Mouse (Mus musculus) common myeloid progenitor, adult 5-6 weeks (primary cell): ENCODE measurements around the gene Lmo2. TPM values are rescaled to one million over a fixed set of nuclear protein-coding genes. Genes with fewer than 3 reads are reported as not detected.
"Not testable (repeated sequence)": the region's sequence is repeated elsewhere in the genome, so short reads cannot be mapped to it uniquely, and the experiment has no call there.

Source experiments
- ATAC-seq: replicated peaks from 2 replicates; pipeline ENCODE4 v1.8.0; 2016; ENCODE audit warnings: low read depth, mild to moderate bottlenecking, moderate TSS enrichment, inconsistent platforms; ENCODE audit not compliant: poor library complexity, severe bottlenecking
- total RNA-seq: library from RNA; stranded (forward); fragments of 200-1000, 187-1606 nt; gene quantifications from 2 replicates; pipeline ENCODE4 v1.2.3, GENCODE M21; 2017

Gene Lmo2
- total RNA-seq, 1 experiment from 2014 or later, result 387 TPM

DNA sequence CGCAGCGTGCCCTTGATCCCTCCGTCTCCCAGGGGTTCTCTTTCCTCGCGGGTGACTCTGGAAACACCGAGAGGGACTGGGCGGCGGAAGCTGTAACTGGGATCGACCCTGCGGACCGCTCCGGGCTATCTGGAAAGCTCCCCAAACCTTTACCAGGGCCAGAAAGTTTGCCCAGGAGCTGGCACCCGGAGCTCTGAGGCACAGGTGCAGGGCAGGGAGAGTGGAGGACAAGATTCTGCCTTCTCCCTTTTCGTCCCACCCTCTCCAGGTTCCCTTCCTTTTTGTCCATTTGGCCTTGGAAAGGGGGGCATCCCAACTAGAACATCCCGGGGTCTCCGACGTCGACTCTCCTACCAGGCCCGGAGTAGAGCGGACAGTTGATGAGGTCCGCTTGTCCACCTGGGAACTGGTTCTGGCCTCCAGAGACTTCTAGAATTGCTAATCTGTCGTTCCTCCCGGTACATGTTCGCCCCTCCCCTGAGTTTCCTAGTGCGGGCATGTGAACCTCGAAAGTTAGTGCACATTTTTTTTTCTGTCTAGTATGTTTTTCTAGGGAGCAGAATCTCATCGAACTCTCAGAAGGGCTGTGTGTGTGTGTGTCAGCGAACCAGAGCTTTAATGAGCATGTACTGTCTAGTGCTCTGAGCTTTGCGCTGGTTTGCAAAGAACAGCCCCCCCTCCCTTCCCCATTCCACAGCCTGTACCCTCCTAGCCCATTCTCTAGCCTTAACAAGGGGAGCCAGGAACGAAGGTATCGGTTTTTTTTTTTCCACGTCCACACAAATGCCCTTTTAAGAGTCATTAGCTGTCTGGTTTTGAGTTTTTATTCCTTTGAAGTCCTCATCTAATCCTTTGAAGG, 13.2 kb downstream of the Lmo2 start:
- ATAC-seq, result no peak

DNA sequence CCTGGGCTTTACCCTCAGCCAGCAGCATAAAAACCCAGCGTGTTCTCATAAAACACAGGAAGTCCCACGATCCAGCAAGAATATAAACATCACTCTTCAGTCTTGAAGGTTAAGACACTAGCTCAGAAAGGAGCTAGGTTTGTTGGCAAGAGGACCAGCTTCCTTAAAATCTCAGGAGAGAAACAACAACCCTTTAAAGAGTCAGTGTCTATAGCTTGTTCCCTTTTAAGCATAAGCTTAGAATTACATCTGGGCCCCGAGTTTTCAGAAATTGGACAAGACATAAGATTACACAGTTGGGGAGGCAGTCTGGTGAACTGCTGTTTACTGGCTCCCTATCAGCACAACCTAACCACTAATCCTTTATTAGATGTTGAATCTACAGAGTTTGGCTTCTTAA, 14.1 kb downstream of the Lmo2 start:
- ATAC-seq, result no peak

- ATAC-seq, result peak; percentile 34
Observed at GRCm38 (mm10) chr2:103975904-103976303, 18.1 kb downstream of the Lmo2 start.

DNA sequence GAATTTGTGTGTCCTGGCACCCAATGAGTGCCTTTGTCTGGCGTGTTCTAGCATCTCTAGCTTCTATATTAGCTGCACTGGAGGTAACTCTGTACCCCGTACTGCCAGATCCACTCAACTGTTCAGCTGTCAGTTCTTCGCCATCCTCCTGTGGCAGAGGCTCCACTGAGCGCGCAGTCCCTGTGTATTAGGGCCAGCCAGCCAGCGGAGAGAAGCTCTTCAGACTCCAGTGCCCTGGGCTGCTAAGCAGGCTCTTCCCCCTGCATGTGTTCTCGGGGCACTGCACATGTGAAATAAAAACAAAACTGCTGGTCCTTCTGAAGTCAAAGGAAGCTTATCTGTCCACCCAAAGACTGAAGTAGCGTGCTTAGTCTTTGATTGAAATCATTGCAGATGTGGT, 19.4 kb downstream of the Lmo2 start:
- ATAC-seq, result 0 out of 2 replicates have a peak, but pooled peaks have one; percentile 3

DNA sequence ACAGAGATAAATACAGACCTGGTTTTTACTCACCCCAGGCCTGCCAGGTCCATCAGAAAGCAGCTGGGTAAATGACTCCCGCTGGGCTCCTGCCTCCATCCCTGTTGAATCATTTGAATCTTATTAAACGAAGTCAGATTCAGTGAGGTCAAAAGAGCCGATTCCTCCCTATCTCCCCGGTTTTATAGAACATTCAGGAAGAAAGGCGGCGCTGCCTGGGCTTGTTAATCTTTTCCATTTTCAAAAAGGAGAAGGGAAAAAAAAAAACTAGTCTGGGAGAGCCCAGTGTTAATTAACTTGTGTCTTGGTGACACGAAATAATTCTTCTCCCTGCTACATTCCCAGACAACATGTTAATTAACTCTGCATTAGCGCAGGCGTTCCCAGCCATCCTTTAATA, 19.9 kb downstream of the Lmo2 start:
- no peak for ATAC-seq

GRCm38 (mm10) chr2:103982250-103982649, 24.5 kb downstream of the Lmo2 start:
- peak; percentile 66 for ATAC-seq

DNA sequence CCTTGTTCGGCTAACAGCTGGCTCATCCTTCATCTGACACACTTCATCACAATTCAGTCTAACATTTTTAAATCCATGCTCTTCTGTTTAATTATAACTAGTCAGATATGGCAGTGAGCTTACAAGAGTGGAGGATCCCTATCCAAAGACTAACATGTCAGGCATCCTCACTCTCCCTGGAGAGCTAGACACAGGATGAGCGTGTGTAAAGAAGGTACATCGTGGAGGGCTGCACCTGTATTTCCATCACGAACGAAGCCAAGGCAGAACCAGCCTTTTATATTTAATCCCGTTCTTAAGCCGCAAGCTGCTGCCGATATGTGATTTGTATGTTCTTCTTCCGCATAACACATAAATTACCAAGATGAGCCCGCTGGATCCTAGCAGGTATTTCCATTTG, 25.4 kb downstream of the Lmo2 start:
- ATAC-seq, result no peak

DNA sequence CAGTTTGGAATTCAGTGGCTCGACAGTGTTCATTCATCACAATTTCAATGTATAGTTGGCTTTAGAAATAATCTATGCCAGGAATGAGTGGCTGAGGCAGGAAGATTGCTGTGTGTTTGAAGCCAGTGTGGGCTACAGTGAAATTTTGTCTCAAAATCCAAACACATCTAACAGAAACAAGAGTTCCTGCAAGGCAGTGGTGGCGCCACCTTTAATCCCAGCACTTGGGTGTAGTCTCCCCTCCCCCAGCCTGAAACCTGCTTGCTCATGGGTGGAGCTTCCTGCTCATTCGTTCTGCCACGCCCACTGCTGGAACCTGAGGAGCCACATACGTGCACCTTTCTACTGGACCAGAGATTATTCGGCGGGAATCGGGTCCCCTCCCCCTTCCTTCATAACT, 29.8 kb downstream of the Lmo2 start:
- not testable (repeated sequence) for ATAC-seq

DNA sequence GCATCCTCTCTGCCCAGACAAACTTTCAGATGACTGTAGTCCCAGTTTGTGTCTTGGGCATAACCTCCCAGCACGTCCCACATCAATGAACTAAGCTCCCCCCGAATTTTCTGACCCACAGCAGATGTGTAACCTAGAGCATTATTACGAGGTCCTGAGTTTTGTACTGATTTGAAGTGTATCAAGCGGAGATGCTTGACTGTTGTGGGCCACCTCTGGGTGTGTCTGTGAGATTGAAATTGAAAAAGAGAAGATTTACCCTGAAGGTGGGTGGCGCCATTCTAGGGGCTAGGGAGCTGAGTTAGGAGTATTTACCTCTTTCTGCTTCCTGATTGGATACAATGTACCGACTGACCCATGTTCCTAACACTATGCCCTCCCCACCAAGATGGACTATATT, 31.9 kb downstream of the Lmo2 start:
- ATAC-seq, result no peak

DNA sequence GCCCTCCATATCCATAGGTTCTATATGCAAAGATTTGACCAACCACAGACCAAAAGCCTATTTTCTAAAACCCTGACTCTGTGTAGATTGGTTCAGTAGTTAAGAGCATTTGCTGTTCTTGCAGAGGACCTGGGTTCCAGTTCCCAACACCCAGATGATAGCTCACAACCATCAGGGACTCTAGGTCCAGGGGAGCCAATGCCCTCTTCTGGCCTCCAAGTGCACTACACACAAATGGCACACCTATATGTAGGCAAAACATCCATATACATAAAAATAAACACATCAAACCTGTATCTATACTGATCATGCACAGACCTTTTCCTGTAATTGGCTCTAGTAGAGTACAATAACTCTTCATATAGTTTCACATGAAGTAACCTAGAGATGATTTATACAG, 33.5 kb downstream of the Lmo2 start:
- ATAC-seq, result no peak

- ATAC-seq, result no peak
Observed at GRCm38 (mm10) chr2:103992162-103992561, 34.4 kb downstream of the Lmo2 start.

GRCm38 (mm10) chr2:103992618-103993332, 35.0 kb downstream of the Lmo2 start:
- ATAC-seq, result no peak

GRCm38 (mm10) chr2:104001076-104001475, 43.3 kb downstream of the Lmo2 start:
- peak; percentile 79 for ATAC-seq

DNA sequence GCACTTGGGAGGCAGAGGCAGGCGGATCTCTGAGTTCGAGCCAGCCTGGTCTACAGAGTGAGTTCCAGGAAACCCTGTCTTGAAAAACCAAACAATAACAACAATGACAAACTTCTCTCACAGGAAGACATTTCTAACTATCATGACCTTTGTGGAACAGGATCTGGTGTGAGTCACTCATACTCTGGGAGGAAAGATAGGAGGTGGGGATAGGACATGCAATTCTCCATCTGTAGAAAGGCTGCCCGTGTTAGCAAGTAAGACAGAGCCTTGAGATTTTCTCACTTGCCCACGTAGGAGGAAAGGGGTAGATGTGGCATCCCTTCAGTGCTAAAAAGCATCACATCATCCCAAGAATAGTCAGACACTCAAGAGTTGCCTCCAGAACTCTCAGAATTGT, 44.1 kb downstream of the Lmo2 start:
- ATAC-seq, result no peak

DNA sequence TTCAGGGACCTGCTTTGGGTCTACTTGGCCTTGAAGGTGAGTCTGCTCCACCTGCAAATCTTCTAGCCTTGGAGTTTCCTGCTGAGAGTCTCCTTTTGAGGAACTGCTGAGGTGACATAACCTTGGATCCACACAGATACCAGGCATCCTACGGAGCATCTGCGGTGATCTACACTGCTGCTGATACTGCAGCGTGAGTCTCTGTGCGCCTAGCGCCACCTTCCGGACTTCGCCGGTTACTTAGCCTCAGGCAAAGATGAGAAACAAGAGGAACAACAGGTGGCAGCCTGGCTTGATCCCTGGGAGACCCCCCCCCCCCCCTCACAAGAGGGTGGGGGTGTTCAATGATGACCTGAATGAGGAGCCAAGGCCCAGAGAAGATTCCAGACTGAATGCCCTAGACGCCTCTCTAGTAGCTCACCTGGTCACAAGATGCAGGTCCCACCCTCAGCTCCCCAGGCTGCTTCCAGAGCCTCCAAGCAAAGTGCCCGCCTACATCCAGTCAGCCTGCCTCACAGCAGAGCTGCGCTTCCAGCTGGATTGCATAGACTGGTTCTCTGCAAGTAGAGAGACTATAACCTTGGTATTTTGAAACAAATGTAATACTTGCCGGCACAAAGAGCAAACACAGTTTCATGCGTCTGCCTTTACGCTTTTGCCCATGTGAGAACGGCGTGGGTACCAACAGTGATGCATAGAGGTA, 45.1 kb downstream of the Lmo2 start:
- peak; percentile 83 for ATAC-seq

DNA sequence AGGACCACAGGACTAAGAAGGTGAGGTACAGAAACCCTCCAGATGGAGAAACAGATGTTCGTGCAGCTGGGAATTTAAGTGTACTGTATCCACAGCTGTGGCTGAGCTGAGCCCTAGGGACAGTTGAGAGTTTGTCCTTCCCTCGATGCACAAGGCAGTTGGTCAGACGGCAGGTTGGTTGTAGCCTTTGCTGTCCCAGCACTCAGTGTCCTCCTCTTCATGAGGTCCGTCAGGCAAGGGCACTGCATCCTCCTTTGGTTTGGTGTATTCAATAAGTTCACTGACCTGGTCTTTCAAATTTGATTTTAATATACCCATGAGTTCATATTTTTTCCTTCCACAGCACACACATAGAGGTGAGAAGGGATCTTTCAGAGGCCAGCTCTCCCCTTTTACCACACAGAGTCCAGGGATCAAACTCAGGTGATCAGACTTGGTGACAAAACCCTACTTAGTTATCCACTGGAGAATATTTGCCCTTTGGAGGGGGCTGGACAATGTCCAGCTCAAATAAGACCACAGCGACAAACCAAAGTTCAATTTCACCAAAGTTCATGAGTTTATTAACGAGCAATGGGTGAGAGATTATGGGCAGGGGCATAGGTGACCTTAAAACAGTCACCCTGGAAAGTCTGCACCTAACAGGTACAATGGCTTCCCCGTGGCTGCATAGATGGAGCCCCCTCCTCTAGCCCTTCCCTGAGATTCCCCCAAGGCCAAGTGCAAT, 50.2 kb downstream of the Lmo2 start:
- ATAC-seq, result no peak

DNA sequence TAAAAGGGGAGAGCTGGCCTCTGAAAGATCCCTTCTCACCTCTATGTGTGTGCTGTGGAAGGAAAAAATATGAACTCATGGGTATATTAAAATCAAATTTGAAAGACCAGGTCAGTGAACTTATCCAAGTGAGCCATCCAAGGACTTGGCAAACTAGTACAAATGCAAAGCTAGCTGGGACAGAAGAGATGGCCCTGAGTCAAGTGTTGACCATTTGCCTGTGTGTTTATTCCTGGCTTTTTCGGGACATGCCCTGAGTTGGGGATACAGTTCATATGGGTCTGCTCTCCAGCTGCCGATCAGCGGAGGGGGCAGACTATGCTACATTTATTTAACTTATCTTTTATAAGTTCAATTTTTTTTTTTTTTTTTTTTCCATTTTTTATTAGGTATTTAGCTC, 51.1 kb downstream of the Lmo2 start:
- not testable (repeated sequence) for ATAC-seq

GRCm38 (mm10) chr2:104023096-104023495, 65.3 kb downstream of the Lmo2 start:
- no peak for ATAC-seq

- no peak for ATAC-seq
Observed at GRCm38 (mm10) chr2:104024656-104025055, 66.9 kb downstream of the Lmo2 start.

- ATAC-seq, result peak; percentile 69
Observed at GRCm38 (mm10) chr2:104027458-104028138, 69.8 kb downstream of the Lmo2 start, which contains the start of gene Fbxo3. TSS of gene Fbxo3 (plus strand) at chr2:104027721.
